Mouse (Mus musculus) liver, embryonic 11.5 days (tissue): ENCODE measurements around the gene Selenbp1. TPM values are rescaled to one million over a fixed set of nuclear protein-coding genes. Genes with fewer than 3 reads are reported as not detected.
A peak's percentile ranks its signal among the peaks of the same experiment; 100 is the strongest.
"Not testable (repeated sequence)": the region's sequence is repeated elsewhere in the genome, so short reads cannot be mapped to it uniquely, and the experiment has no call there.

Source experiments
- ATAC-seq: fragments of 200-750 bp; cut with Nextera tagmentation; replicated peaks from 2 replicates; pipeline ENCODE4 v1.8.0; 2017; ENCODE audit warnings: moderate number of reproducible peaks, mild to moderate bottlenecking, moderate TSS enrichment, moderate library complexity; ENCODE audit not compliant: low FRiP score
- DNase-seq: peaks from one replicate; pipeline ENCODE4 v3.0.0-alpha.2; 2017; ENCODE audit warnings: low spot score
- H3K27ac ChIP-seq: fragments of 300-500 bp; sonication (generic); 2 replicates; pipeline ENCODE4 v1.5.1; 2014; ENCODE audit warnings: mild to moderate bottlenecking, low read depth, low read length, control low read depth
- H3K27me3 ChIP-seq: fragments of 300-500 bp; sonication (generic); replicated peaks from 2 replicates; pipeline ENCODE4 v1.6.1; 2014; ENCODE audit warnings: low read length, mixed read lengths; ENCODE audit not compliant: control insufficient read depth, insufficient read depth
- H3K36me3 ChIP-seq: fragments of 300-500 bp; sonication (generic); 2 replicates; pipeline ENCODE4 v1.6.1; 2014; ENCODE audit warnings: mild to moderate bottlenecking, low read length, moderate library complexity, mixed read lengths; ENCODE audit not compliant: control insufficient read depth, insufficient read depth
- H3K4me1 ChIP-seq: fragments of 300-500 bp; sonication (generic); replicated peaks from 2 replicates; pipeline ENCODE4 v1.6.1; 2014; ENCODE audit warnings: low read length, mixed read lengths; ENCODE audit not compliant: control insufficient read depth, insufficient read depth
- H3K4me2 ChIP-seq: fragments of 300-500 bp; sonication (generic); 2 replicates; pipeline ENCODE4 v1.6.1; 2014; ENCODE audit warnings: mild to moderate bottlenecking, control low read depth, moderate library complexity
- H3K4me3 ChIP-seq: fragments of 300-500 bp; sonication (generic); 2 replicates; pipeline ENCODE4 v1.5.1; 2014; ENCODE audit warnings: low read depth, low read length, control low read depth
- H3K9ac ChIP-seq: fragments of 300-500 bp; sonication (generic); 2 replicates; pipeline ENCODE4 v1.6.1; 2014; ENCODE audit warnings: low read depth, low read length, control low read depth
- H3K9me3 ChIP-seq: fragments of 300-500 bp; sonication (generic); 2 replicates; pipeline ENCODE4 v1.6.1; 2016; ENCODE audit warnings: low read length, inconsistent platforms, mixed read lengths; ENCODE audit not compliant: control insufficient read depth
- WGBS: fragments of 180-500 bp; shearing (Covaris S2); extraction: QIAGEN DNeasy Blood & Tissue Kit; methylation state at CpG from one replicate; pipeline ENCODE4 v1.1.7; 2014; 5-methylcytosine and 5-hydroxymethylcytosine counted together
- polyA plus RNA-seq: library from polyadenylated mRNA; unstranded; fragments of >200 nt; fragmentation: Nextera tagmentation; extraction: Ambion mirVana; gene quantifications from 2 replicates; pipeline ENCODE4 v1.2.1, GENCODE M21; 2014

Gene Selenbp1
- polyA plus RNA-seq, 1 experiment from 2014 or later: 68.2 TPM

- 56% methylated on average over 7 of the region's 7 CpGs for WGBS
- Histone ChIP-seq H3K4me1 (peaks cover 25% of the 10 kb centered on the region), H3K27ac (peak overlapping the region; percentile 48; the same call in 1 of the 2 replicates)
- not testable (repeated sequence) for H3K4me3 ChIP-seq, H3K9ac ChIP-seq, DNase-seq, H3K9me3 ChIP-seq, H3K27me3 ChIP-seq, H3K36me3 ChIP-seq, H3K4me2 ChIP-seq, ATAC-seq
These were observed 2.2 kb upstream of the Selenbp1 start for GRCm38 (mm10) chr3:94930386-94931266.

- not testable (repeated sequence) for H3K27me3 ChIP-seq, H3K9ac ChIP-seq, H3K9me3 ChIP-seq, H3K4me3 ChIP-seq, H3K36me3 ChIP-seq, DNase-seq, H3K4me2 ChIP-seq
- Histone ChIP-seq H3K4me1 (peaks cover 31% of the 10 kb centered on the region), H3K27ac (peak overlapping the region; percentile 86)
- 49% methylated on average over 10 of the region's 10 CpGs for WGBS
- ATAC-seq: peak; percentile 48
These were observed 1.3 kb upstream of the Selenbp1 start for GRCm38 (mm10) chr3:94931427-94932082.

GRCm38 (mm10) chr3:94932279-94932678, 577 bp upstream of the Selenbp1 start:
- Histone ChIP-seq H3K4me2 (peak overlapping the region; percentile 73), H3K27ac (peak overlapping the region; percentile 86), H3K4me1 (peaks cover 24% of the 10 kb centered on the region), H3K9ac (peak overlapping the region; percentile 68; the same call in 1 of the 2 replicates)
- 51% methylated on average over 2 of the region's 2 CpGs for WGBS
- not testable (repeated sequence) for H3K36me3 ChIP-seq, H3K27me3 ChIP-seq, ATAC-seq, H3K4me3 ChIP-seq, H3K9me3 ChIP-seq
- peak; percentile 37 for DNase-seq

DNA sequence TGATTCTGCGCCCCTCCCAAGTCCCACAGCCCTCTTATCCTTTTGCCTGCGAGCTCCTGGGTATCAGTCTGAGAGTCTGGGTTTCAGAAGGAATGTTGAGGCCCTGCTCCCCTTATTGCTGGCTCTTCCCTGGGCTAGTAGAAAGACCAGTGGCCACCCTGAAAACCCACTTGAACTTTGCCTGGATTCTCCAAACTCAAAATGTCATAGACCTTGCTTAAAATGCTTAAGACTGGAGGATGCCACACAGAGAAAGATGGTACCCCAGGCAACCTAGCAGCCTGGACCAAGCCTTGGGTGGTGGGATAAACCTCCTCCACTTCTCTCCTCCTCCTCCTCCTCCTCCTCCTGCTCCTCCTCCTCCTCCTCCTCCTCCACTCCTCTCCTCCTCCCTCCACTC, 748 bp downstream of the Selenbp1 start:
- WGBS: no CpG with 5 or more reads among the region's 2 CpGs
- not testable (repeated sequence) for H3K36me3 ChIP-seq, ATAC-seq, H3K27me3 ChIP-seq, H3K9ac ChIP-seq, DNase-seq, H3K9me3 ChIP-seq
- Histone ChIP-seq H3K4me3 (peak overlapping the region; percentile 48), H3K4me1 (peaks cover 22% of the 10 kb centered on the region), H3K4me2 (peak overlapping the region; percentile 73), H3K27ac (peak overlapping the region; percentile 86; the same call in 1 of the 2 replicates)

DNA sequence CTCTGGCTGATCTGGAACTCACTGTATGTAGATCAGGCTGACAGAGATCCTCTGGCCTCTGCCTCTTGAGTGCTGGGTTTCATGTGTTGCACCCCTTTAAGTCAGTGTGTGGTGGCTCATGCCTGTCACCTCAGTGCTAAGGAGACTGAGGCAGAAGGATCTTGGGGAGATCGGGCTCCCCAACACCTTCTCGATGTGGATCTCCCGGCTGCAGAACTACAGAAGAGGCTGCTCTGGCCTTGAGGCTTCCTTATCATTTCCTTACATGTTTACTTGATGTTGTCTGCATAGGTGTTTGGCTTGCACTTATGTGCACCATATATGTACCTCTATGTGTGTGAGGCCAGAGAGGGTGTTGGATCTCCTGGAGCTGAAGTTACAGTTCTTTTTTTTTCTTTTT, 1.7 kb downstream of the Selenbp1 start:
- not testable (repeated sequence) for H3K9ac ChIP-seq, H3K9me3 ChIP-seq, H3K27me3 ChIP-seq, DNase-seq, H3K36me3 ChIP-seq, H3K27ac ChIP-seq, H3K4me3 ChIP-seq, ATAC-seq
- WGBS: 58% methylated on average over 3 of the region's 3 CpGs
- Histone ChIP-seq H3K4me2 (0 out of 2 replicates have a peak overlapping the region, but pooled peaks have one; percentile 2), H3K4me1 (peaks cover 22% of the 10 kb centered on the region)

DNA sequence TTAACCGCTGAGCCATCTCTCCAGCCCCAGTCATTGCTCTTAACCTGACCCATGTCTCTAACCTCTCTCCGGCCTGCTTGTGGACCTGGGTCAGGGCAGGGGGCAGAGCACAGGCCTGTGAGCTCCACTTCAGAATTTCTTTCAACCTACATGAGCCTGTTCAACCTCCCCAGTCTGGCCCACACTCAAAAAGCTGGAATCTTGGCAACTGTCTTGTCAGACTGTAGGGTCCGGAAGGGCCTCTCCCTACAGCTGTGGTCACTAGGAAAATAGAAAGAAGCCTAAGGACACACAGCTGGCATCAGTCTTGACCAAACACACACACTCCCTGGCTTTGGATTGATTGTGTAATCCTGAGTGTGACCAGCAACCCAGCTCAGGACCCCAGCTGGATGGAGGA, 2.5 kb downstream of the Selenbp1 start:
- ATAC-seq, H3K27ac ChIP-seq, H3K4me2 ChIP-seq, H3K27me3 ChIP-seq, H3K9me3 ChIP-seq, DNase-seq, H3K4me3 ChIP-seq, H3K9ac ChIP-seq, H3K36me3 ChIP-seq: not testable (repeated sequence)
- H3K4me1 ChIP-seq: peaks cover 22% of the 10 kb centered on the region
- WGBS: 81% methylated on average over 3 of the region's 3 CpGs

DNA sequence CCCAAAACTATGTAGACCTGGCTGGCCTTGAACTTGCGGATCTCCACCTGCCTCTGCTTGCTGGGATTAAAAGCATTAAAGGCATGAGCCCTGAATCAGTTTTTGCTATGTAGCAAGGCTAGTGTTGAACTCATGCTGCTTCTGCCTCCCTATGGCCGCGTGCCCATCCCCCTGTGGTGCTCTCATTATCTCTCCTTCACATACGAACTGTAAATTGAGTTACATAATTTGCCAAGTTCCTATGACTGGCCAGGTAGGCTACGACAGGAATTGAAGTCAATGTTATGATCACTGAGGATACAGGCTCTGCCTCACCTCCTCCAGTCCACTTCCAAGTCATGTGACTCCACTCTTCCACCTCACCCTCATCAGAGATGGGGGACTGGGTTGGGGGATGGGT, 3.3 kb downstream of the Selenbp1 start:
- not testable (repeated sequence) for H3K27ac ChIP-seq, H3K4me3 ChIP-seq, H3K4me2 ChIP-seq, H3K36me3 ChIP-seq, H3K27me3 ChIP-seq, H3K9ac ChIP-seq, DNase-seq, H3K9me3 ChIP-seq
- peaks cover 22% of the 10 kb centered on the region for H3K4me1 ChIP-seq
- 0 out of 2 replicates have a peak, but pooled peaks have one; percentile 7 for ATAC-seq
- 60% methylated on average over 5 of the region's 5 CpGs for WGBS

- 89% methylated on average over 6 of the region's 7 CpGs for WGBS
- H3K27ac ChIP-seq, DNase-seq, H3K4me2 ChIP-seq, H3K36me3 ChIP-seq, H3K9ac ChIP-seq, H3K4me3 ChIP-seq, H3K9me3 ChIP-seq, ATAC-seq, H3K27me3 ChIP-seq: not testable (repeated sequence)
- H3K4me1 ChIP-seq: peaks cover 16% of the 10 kb centered on the region
These were observed 4.3 kb downstream of the Selenbp1 start for GRCm38 (mm10) chr3:94937194-94937593.
